Mouse (Mus musculus): ENCODE measurements around the gene Foxn3. TPM values are rescaled to one million over a fixed set of nuclear protein-coding genes. Genes with fewer than 3 reads are reported as not detected.
A peak's percentile ranks its signal among the peaks of the same experiment; 100 is the strongest.

Gene Foxn3
- polyA plus RNA-seq, 1 experiment, result 71.3 TPM

GRCm38 (mm10) chr12:99412034-99412433 lies 151.3 kb downstream of the Foxn3 start:
- 94% methylated on average over 7 of the region's 7 CpGs for WGBS
- Histone ChIP-seq H3K27ac (ENCODE audit: control insufficient read depth, insufficient read depth, low read length) (no peak overlapping the region), H3K36me3 (ENCODE audit: control insufficient read depth, insufficient read depth, low read length) (no peaks in the 10 kb centered on the region), H3K4me1 (replicated peaks; ENCODE audit: control insufficient read depth, insufficient read depth, low read length) (peaks cover 7% of the 10 kb centered on the region; the same call in 1 of the 2 replicates), H3K27me3 (ENCODE audit: control insufficient read depth, insufficient read depth, low read length) (no peaks in the 10 kb centered on the region), H3K4me3 (ENCODE audit: control insufficient read depth, insufficient read depth, low read length) (no peak overlapping the region)
- TF ChIP-seq CTCF (IDR thresholded peaks at IDR 0.05; ENCODE audit: borderline replicate concordance, control insufficient read depth, extremely low read depth, insufficient read depth, low read length, poor library complexity), result no peak
- no peak for TF ChIP-seq POLR2A (IDR thresholded peaks at IDR 0.05; ENCODE audit: control insufficient read depth, extremely low read depth, insufficient read depth, low read length, poor library complexity)
- no peak for DNase-seq

- TF ChIP-seq CTCF (IDR thresholded peaks at IDR 0.05; ENCODE audit: borderline replicate concordance, control insufficient read depth, extremely low read depth, insufficient read depth, low read length, poor library complexity), result no peak
- no peak for TF ChIP-seq POLR2A (IDR thresholded peaks at IDR 0.05; ENCODE audit: control insufficient read depth, extremely low read depth, insufficient read depth, low read length, poor library complexity)
- no peaks in the 10 kb centered on the region for H3K36me3 ChIP-seq (ENCODE audit: control insufficient read depth, insufficient read depth, low read length)
- DNase-seq, result no peak
- WGBS, result 68% methylated on average over 3 of the region's 3 CpGs
- H3K4me3 ChIP-seq (ENCODE audit: control insufficient read depth, insufficient read depth, low read length), result no peak overlapping the region
- no peak overlapping the region for H3K27ac ChIP-seq (ENCODE audit: control insufficient read depth, insufficient read depth, low read length)
- H3K4me1 ChIP-seq (replicated peaks; ENCODE audit: control insufficient read depth, insufficient read depth, low read length), result peaks cover 15% of the 10 kb centered on the region
- no peaks in the 10 kb centered on the region for H3K27me3 ChIP-seq (ENCODE audit: control insufficient read depth, insufficient read depth, low read length)
Measured at GRCm38 (mm10) chr12:99408651-99409050, 154.7 kb downstream of the Foxn3 start.

DNA sequence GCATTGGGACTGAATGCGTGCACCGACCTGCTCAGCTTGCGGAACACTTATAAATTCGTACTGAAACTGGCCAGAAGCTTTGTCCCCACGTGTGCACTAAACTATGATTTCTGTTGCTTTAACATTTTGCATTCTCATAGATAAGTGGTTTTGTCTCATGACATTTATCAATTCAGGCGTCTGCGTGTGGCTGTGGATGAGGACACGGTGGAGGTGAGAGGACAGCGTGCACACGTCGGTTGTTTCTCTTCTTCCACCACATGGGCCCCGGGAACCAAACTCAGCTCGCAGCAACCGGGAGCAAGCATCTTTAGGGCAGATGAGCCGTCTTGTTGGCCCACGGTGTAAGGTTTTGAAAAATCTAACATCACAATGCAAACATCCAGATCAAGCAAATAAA lies 155.3 kb downstream of the Foxn3 start:
- DNase-seq, result no peak
- TF ChIP-seq CTCF (IDR thresholded peaks at IDR 0.05; ENCODE audit: borderline replicate concordance, control insufficient read depth, extremely low read depth, insufficient read depth, low read length, poor library complexity) (no peak), POLR2A (IDR thresholded peaks at IDR 0.05; ENCODE audit: control insufficient read depth, extremely low read depth, insufficient read depth, low read length, poor library complexity) (no peak)
- H3K27me3 ChIP-seq (ENCODE audit: control insufficient read depth, insufficient read depth, low read length), result no peaks in the 10 kb centered on the region
- H3K4me1 ChIP-seq (replicated peaks; ENCODE audit: control insufficient read depth, insufficient read depth, low read length), result peaks cover 15% of the 10 kb centered on the region
- no peaks in the 10 kb centered on the region for H3K36me3 ChIP-seq (ENCODE audit: control insufficient read depth, insufficient read depth, low read length)
- H3K27ac ChIP-seq (ENCODE audit: control insufficient read depth, insufficient read depth, low read length), result no peak overlapping the region
- 90% methylated on average over 16 of the region's 16 CpGs for WGBS
- no peak overlapping the region for H3K4me3 ChIP-seq (ENCODE audit: control insufficient read depth, insufficient read depth, low read length)

GRCm38 (mm10) chr12:99407318-99407716 lies 156.1 kb downstream of the Foxn3 start:
- 13% methylated on average over 6 of the region's 6 CpGs for WGBS
- TF ChIP-seq CTCF (IDR thresholded peaks at IDR 0.05; ENCODE audit: borderline replicate concordance, control insufficient read depth, extremely low read depth, insufficient read depth, low read length, poor library complexity) (no peak), POLR2A (IDR thresholded peaks at IDR 0.05; ENCODE audit: control insufficient read depth, extremely low read depth, insufficient read depth, low read length, poor library complexity) (no peak)
- H3K36me3 ChIP-seq (ENCODE audit: control insufficient read depth, insufficient read depth, low read length), result no peaks in the 10 kb centered on the region
- H3K4me3 ChIP-seq (ENCODE audit: control insufficient read depth, insufficient read depth, low read length), result peak overlapping the region; percentile 47
- peaks cover 15% of the 10 kb centered on the region for H3K4me1 ChIP-seq (replicated peaks; ENCODE audit: control insufficient read depth, insufficient read depth, low read length)
- H3K27me3 ChIP-seq (ENCODE audit: control insufficient read depth, insufficient read depth, low read length), result no peaks in the 10 kb centered on the region
- no peak for DNase-seq
- H3K27ac ChIP-seq (ENCODE audit: control insufficient read depth, insufficient read depth, low read length), result peak overlapping the region; percentile 75

- peaks cover 12% of the 10 kb centered on the region for H3K4me1 ChIP-seq (replicated peaks; ENCODE audit: control insufficient read depth, insufficient read depth, low read length)
- H3K27ac ChIP-seq (ENCODE audit: control insufficient read depth, insufficient read depth, low read length), result peak overlapping the region; percentile 75
- no peaks in the 10 kb centered on the region for H3K27me3 ChIP-seq (ENCODE audit: control insufficient read depth, insufficient read depth, low read length)
- WGBS, result 4% methylated on average over 15 of the region's 15 CpGs
- TF ChIP-seq CTCF (IDR thresholded peaks at IDR 0.05; ENCODE audit: borderline replicate concordance, control insufficient read depth, extremely low read depth, insufficient read depth, low read length, poor library complexity) (no peak), POLR2A (IDR thresholded peaks at IDR 0.05; ENCODE audit: control insufficient read depth, extremely low read depth, insufficient read depth, low read length, poor library complexity) (no peak)
- peak overlapping the region; percentile 29 for H3K4me3 ChIP-seq (ENCODE audit: control insufficient read depth, insufficient read depth, low read length)
- no peaks in the 10 kb centered on the region for H3K36me3 ChIP-seq (ENCODE audit: control insufficient read depth, insufficient read depth, low read length)
- DNase-seq, result peak; percentile 21
Measured at GRCm38 (mm10) chr12:99406697-99407317, 156.6 kb downstream of the Foxn3 start.

- Histone ChIP-seq H3K27me3 (ENCODE audit: control insufficient read depth, insufficient read depth, low read length) (no peaks in the 10 kb centered on the region), H3K36me3 (ENCODE audit: control insufficient read depth, insufficient read depth, low read length) (no peaks in the 10 kb centered on the region), H3K27ac (ENCODE audit: control insufficient read depth, insufficient read depth, low read length) (peak overlapping the region; percentile 30), H3K4me3 (ENCODE audit: control insufficient read depth, insufficient read depth, low read length) (no peak overlapping the region), H3K4me1 (replicated peaks; ENCODE audit: control insufficient read depth, insufficient read depth, low read length) (peaks cover 12% of the 10 kb centered on the region)
- WGBS, result 15% methylated on average over 9 of the region's 9 CpGs
- TF ChIP-seq POLR2A (IDR thresholded peaks at IDR 0.05; ENCODE audit: control insufficient read depth, extremely low read depth, insufficient read depth, low read length, poor library complexity), result no peak
- TF ChIP-seq CTCF (IDR thresholded peaks at IDR 0.05; ENCODE audit: borderline replicate concordance, control insufficient read depth, extremely low read depth, insufficient read depth, low read length, poor library complexity), result no peak
- peak; percentile 39 for DNase-seq
Measured at GRCm38 (mm10) chr12:99406254-99406653, 157.1 kb downstream of the Foxn3 start.

Measured in thymus, adult 2 months (tissue).